Mouse (Mus musculus): ENCODE data around the gene Glra3. TPM values are rescaled to one million over a fixed set of nuclear protein-coding genes. Genes with fewer than 3 reads are reported as not detected.
A peak's percentile ranks its signal among the peaks of the same experiment; 100 is the strongest.

Glra3 gene
- total RNA-seq, 1 experiment: not detected

GRCm38 (mm10) chr8:55997859-55998258 is 57.6 kb downstream of the Glra3 start:
- Histone ChIP-seq H3K4me3 (ENCODE audit: insufficient read depth in 1 of 2, low read depth in 1 of 2, low read length in 2 of 2, poor library complexity in 1 of 2, severe bottlenecking in 1 of 2) (no peak overlapping the region), H3K4me1 (ENCODE audit: control insufficient read depth in 2 of 2, insufficient read depth in 2 of 2, low read length in 2 of 2, poor library complexity in 1 of 2) (no peaks in the 10 kb centered on the region), H3K9ac (ENCODE audit: insufficient read depth, low read depth, low read length, poor library complexity, severe bottlenecking) (no peak overlapping the region), H3K9me3 (ENCODE audit: control insufficient read depth, insufficient read depth, low read depth, low read length) (no peaks in the 10 kb centered on the region), H3K36me3 (ENCODE audit: control insufficient read depth, insufficient read depth, low read length, poor library complexity, severe bottlenecking) (no peaks in the 10 kb centered on the region), H3K27ac (ENCODE audit: insufficient read depth, low read depth, low read length, poor library complexity, severe bottlenecking) (no peak overlapping the region)
- in situ Hi-C loops (cut with MboI; ENCODE audit: low sequenced_read_pairs in 2 of 2, unreplicated experiment in 2 of 2): no loop called here
- TF ChIP-seq ZNF384 (IDR thresholded peaks at IDR 0.05; ENCODE audit: low read depth, low read length): no peak
- no peak for TF ChIP-seq CHD2 (IDR thresholded peaks at IDR 0.05; ENCODE audit: low read depth, low read length)
- no peak for TF ChIP-seq HCFC1 (IDR thresholded peaks at IDR 0.05; ENCODE audit: borderline replicate concordance, insufficient read depth, low read length)
- no peak for TF ChIP-seq ZC3H11A (IDR thresholded peaks at IDR 0.05; ENCODE audit: borderline replicate concordance, low read depth, low read length)
- no peak for TF ChIP-seq MAFK (IDR thresholded peaks at IDR 0.05; ENCODE audit: insufficient read depth, low read depth, low read length)
- no peak for DNase-seq (ENCODE audit: low read depth, low spot score)

GRCm38 (mm10) chr8:56054324-56054723 is 114.1 kb downstream of the Glra3 start:
- no peaks in the 10 kb centered on the region for H3K4me1 ChIP-seq (ENCODE audit: control insufficient read depth in 2 of 2, insufficient read depth in 2 of 2, low read length in 2 of 2, poor library complexity in 1 of 2)
- H3K9me3 ChIP-seq (ENCODE audit: control insufficient read depth, insufficient read depth, low read depth, low read length): no peaks in the 10 kb centered on the region
- in situ Hi-C loops (cut with MboI; ENCODE audit: low sequenced_read_pairs in 2 of 2, unreplicated experiment in 2 of 2): no loop called here
- no peak for DNase-seq (ENCODE audit: low read depth, low spot score)
- no peak overlapping the region for H3K27ac ChIP-seq (ENCODE audit: insufficient read depth, low read depth, low read length, poor library complexity, severe bottlenecking)
- H3K9ac ChIP-seq (ENCODE audit: insufficient read depth, low read depth, low read length, poor library complexity, severe bottlenecking): no peak overlapping the region
- H3K36me3 ChIP-seq (ENCODE audit: control insufficient read depth, insufficient read depth, low read length, poor library complexity, severe bottlenecking): no peaks in the 10 kb centered on the region
- no peak overlapping the region for H3K4me3 ChIP-seq (ENCODE audit: insufficient read depth in 1 of 2, low read depth in 1 of 2, low read length in 2 of 2, poor library complexity in 1 of 2, severe bottlenecking in 1 of 2)
- no peak for TF ChIP-seq MAFK (IDR thresholded peaks at IDR 0.05; ENCODE audit: insufficient read depth, low read depth, low read length)
- TF ChIP-seq CHD2 (IDR thresholded peaks at IDR 0.05; ENCODE audit: low read depth, low read length): no peak
- TF ChIP-seq ZNF384 (IDR thresholded peaks at IDR 0.05; ENCODE audit: low read depth, low read length): no peak
- no peak for TF ChIP-seq ZC3H11A (IDR thresholded peaks at IDR 0.05; ENCODE audit: borderline replicate concordance, low read depth, low read length)
- TF ChIP-seq HCFC1 (IDR thresholded peaks at IDR 0.05; ENCODE audit: borderline replicate concordance, insufficient read depth, low read length): no peak

GRCm38 (mm10) chr8:56063081-56063480 is 122.8 kb downstream of the Glra3 start:
- DNase-seq (ENCODE audit: low read depth, low spot score): peak; percentile 20
- no peaks in the 10 kb centered on the region for H3K36me3 ChIP-seq (ENCODE audit: control insufficient read depth, insufficient read depth, low read length, poor library complexity, severe bottlenecking)
- no peak overlapping the region for H3K27ac ChIP-seq (ENCODE audit: insufficient read depth, low read depth, low read length, poor library complexity, severe bottlenecking)
- no peak overlapping the region for H3K4me3 ChIP-seq (ENCODE audit: insufficient read depth in 1 of 2, low read depth in 1 of 2, low read length in 2 of 2, poor library complexity in 1 of 2, severe bottlenecking in 1 of 2)
- H3K4me1 ChIP-seq (ENCODE audit: control insufficient read depth in 2 of 2, insufficient read depth in 2 of 2, low read length in 2 of 2, poor library complexity in 1 of 2): no peaks in the 10 kb centered on the region
- no peaks in the 10 kb centered on the region for H3K9me3 ChIP-seq (ENCODE audit: control insufficient read depth, insufficient read depth, low read depth, low read length)
- in situ Hi-C loops (cut with MboI; ENCODE audit: low sequenced_read_pairs in 2 of 2, unreplicated experiment in 2 of 2): loop anchor here (5.0 to 10.0 kb wide), 2 partner anchors 419 to 422 kb away; no protein-coding TSS in a partner anchor
- TF ChIP-seq CHD2 (IDR thresholded peaks at IDR 0.05; ENCODE audit: low read depth, low read length) (no peak), MAFK (IDR thresholded peaks at IDR 0.05; ENCODE audit: insufficient read depth, low read depth, low read length) (no peak), ZC3H11A (IDR thresholded peaks at IDR 0.05; ENCODE audit: borderline replicate concordance, low read depth, low read length) (peak; percentile 94), HCFC1 (IDR thresholded peaks at IDR 0.05; ENCODE audit: borderline replicate concordance, insufficient read depth, low read length) (no peak), ZNF384 (IDR thresholded peaks at IDR 0.05; ENCODE audit: low read depth, low read length) (no peak)
- H3K9ac ChIP-seq (ENCODE audit: insufficient read depth, low read depth, low read length, poor library complexity, severe bottlenecking): no peak overlapping the region

DNA sequence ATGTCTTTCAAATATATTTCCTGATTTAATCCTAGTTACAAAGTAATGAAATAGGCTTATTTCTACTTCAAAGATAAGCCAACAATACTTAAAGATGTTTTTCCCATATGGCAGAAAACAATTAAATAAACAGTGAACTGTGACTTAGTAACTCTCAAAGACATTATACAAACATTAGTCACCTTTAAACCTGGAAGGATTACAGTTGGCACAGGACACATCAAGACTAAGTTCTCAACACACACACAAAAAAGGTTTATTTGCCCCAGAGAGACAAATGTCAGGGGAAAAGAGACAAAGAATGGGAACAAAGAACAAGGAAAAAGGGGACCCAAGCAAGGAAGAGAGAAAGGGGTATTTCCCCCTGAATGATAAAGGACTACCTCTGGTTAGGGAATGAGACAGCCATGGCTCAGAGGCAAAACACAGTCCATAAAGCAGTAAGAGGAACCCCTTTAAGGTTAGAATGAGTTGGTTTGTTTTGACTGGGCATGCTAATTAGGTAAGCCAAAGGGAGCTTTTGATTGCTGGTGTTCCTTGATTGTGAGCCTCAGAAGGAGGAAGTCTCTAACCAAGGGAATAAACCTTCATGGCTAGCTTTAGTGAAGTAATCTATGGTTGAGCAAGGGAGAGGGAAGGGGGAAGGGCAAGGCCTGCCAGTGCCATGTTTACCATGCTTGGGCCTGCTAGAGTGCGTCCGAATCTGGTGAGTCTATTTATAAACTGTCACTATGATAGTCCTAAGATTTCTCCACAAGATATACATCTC is 130.4 kb downstream of the Glra3 start:
- Histone ChIP-seq H3K9ac (ENCODE audit: insufficient read depth, low read depth, low read length, poor library complexity, severe bottlenecking) (no peak overlapping the region), H3K36me3 (ENCODE audit: control insufficient read depth, insufficient read depth, low read length, poor library complexity, severe bottlenecking) (no peaks in the 10 kb centered on the region), H3K27ac (ENCODE audit: insufficient read depth, low read depth, low read length, poor library complexity, severe bottlenecking) (no peak overlapping the region), H3K4me1 (ENCODE audit: control insufficient read depth in 2 of 2, insufficient read depth in 2 of 2, low read length in 2 of 2, poor library complexity in 1 of 2) (no peaks in the 10 kb centered on the region), H3K4me3 (ENCODE audit: insufficient read depth in 1 of 2, low read depth in 1 of 2, low read length in 2 of 2, poor library complexity in 1 of 2, severe bottlenecking in 1 of 2) (no peak overlapping the region), H3K9me3 (ENCODE audit: control insufficient read depth, insufficient read depth, low read depth, low read length) (no peaks in the 10 kb centered on the region)
- no peak for TF ChIP-seq HCFC1 (IDR thresholded peaks at IDR 0.05; ENCODE audit: borderline replicate concordance, insufficient read depth, low read length)
- no peak for TF ChIP-seq MAFK (IDR thresholded peaks at IDR 0.05; ENCODE audit: insufficient read depth, low read depth, low read length)
- no peak for TF ChIP-seq CHD2 (IDR thresholded peaks at IDR 0.05; ENCODE audit: low read depth, low read length)
- no peak for TF ChIP-seq ZNF384 (IDR thresholded peaks at IDR 0.05; ENCODE audit: low read depth, low read length)
- TF ChIP-seq ZC3H11A (IDR thresholded peaks at IDR 0.05; ENCODE audit: borderline replicate concordance, low read depth, low read length): no peak
- no peak for DNase-seq (ENCODE audit: low read depth, low spot score)
- in situ Hi-C loops (cut with MboI; ENCODE audit: low sequenced_read_pairs in 2 of 2, unreplicated experiment in 2 of 2): no loop called here

Measured in ES-E14 (cell line).